Mouse (Mus musculus): Measurements from ENCODE around the gene Trim28. TPM values are rescaled to one million over a fixed set of nuclear protein-coding genes. Genes with fewer than 3 reads are reported as not detected.

Gene Trim28
- total and polyA plus RNA-seq, 3 experiments = 500 to 891 (median 516) TPM

- TF ChIP-seq NRF1 (IDR thresholded peaks at IDR 0.05; ENCODE audit: low read depth, low read length) (peak; percentile 97), BHLHE40 (IDR thresholded peaks at IDR 0.05; ENCODE audit: low read depth, low read length) (peak; percentile 43), SMC3 (IDR thresholded peaks at IDR 0.05; ENCODE audit: low read depth, low read length) (no peak)
These were observed 39.1 kb downstream of the Trim28 start, which contains the start of gene Ube2m (continued) for GRCm38 (mm10) chr7:13037901-13038555.

DNA sequence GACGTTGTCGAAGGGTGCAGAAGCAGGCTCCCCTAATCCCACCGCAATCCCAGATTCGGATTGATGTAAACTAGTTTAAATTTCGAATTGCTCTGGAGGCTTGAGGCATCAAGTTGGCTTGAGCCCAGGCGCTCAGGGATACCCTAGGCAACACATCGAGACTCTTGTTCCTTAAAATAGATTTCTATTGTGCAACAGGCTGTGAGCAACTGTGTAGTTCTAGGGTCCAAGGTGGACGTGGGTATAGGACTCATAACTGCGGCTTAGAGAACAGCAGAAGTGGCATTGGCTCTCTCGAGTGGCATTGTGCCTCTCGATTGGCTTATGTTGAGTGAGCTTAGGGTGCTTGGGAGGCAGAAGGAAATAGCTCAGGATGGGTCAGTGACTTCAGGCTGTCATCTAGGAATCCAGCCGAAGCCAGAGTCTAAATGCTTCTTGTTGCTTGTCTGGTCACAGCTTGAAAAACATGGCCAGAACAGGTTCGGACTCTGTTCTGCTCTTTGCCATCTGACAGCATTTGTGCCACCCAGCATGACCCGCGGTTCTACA lies 39.8 kb downstream of the Trim28 start:
- in situ Hi-C loops (cut with MboI; ENCODE audit: low pct_ligation_motif_present, low pct_unique_long_range_greater_than_20kb, low sequenced_read_pairs) (no loop called here), dilution Hi-C loops (cut with MboI; ENCODE audit: extremely low pct_ligation_motif_present, extremely low pct_unique_long_range_greater_than_20kb, low sequenced_read_pairs) (no loop called here)
- peak; percentile 36 for DNase-seq (ENCODE audit: extremely low read depth)
- Histone ChIP-seq H3K4me1 (ENCODE audit: control insufficient read depth in 1 of 2, insufficient read depth in 2 of 2) (peaks cover 11 to 41% of the 10 kb centered on the region in 2 experiments), H3K27me3 (replicated peaks) (no peaks in the 10 kb centered on the region), H3K27ac (ENCODE audit: insufficient read depth, low read depth) (peak overlapping the region; percentile 84), H3K9ac (ENCODE audit: insufficient read depth, low read depth) (peak overlapping the region; percentile 97), H3K36me3 (replicated peaks in 1 of 2; ENCODE audit: control insufficient read depth in 1 of 2, insufficient read depth in 1 of 2, low read length in 1 of 2) (peaks cover 15 to 34% of the 10 kb centered on the region in 2 experiments), H3K9me3 (replicated peaks; ENCODE audit: low read length) (peaks cover 5% of the 10 kb centered on the region), H3K4me3 (replicated peaks in 1 of 3; ENCODE audit: low read depth in 2 of 3, low read length in 2 of 3, poor library complexity in 1 of 3) (peak overlapping the region; percentile 84 to 92 (median 86)), H3K4me2 (ENCODE audit: insufficient read depth, low read depth, poor library complexity, severe bottlenecking) (peak overlapping the region; percentile 74), H3K79me2 (replicated peaks; ENCODE audit: control insufficient read depth, extremely low read depth, insufficient read depth, poor library complexity, severe bottlenecking) (peaks cover 18% of the 10 kb centered on the region)
- TF ChIP-seq E2F4 (IDR thresholded peaks at IDR 0.05; ENCODE audit: insufficient replicate concordance, low read depth, low read length) (no peak), MEF2A (IDR thresholded peaks at IDR 0.05; ENCODE audit: borderline replicate concordance, low read depth, low read length) (peak; percentile 20; the same call in 1 of the 2 replicates), MXI1 (IDR thresholded peaks at IDR 0.05; ENCODE audit: low read depth, low read length) (no peak)

DNA sequence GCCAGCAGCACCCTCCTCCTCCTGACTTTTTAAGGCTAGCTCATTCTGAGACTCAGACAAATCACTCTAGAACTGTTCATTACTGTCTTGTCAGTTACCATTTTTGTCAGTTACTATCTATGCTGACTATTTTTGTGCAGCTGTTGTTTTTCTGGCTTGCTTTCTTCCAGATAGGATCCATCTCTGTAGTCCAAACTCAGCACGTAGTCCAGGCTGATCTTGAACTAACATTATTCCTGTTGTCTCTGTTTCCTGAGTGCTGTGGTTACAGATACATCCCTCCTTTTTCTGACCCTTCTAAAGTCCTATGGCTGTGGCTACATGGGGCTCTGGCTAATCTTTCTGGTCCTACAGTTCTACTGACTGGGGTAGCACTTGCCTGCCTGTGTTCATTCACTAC lies 40.3 kb downstream of the Trim28 start:
- TF ChIP-seq MEF2A (IDR thresholded peaks at IDR 0.05; ENCODE audit: borderline replicate concordance, low read depth, low read length) (no peak), BHLHE40 (IDR thresholded peaks at IDR 0.05; ENCODE audit: low read depth, low read length) (no peak), MYC (IDR thresholded peaks at IDR 0.05; ENCODE audit: low read depth, low read length) (no peak), POLR2A (IDR thresholded peaks at IDR 0.05; ENCODE audit: low read depth, low read length) (no peak), NELFE (IDR thresholded peaks at IDR 0.05; ENCODE audit: low read depth, low read length) (no peak), SIN3A (IDR thresholded peaks at IDR 0.05; ENCODE audit: low read length) (no peak), ZNF384 (IDR thresholded peaks at IDR 0.05; ENCODE audit: low read depth, low read length) (no peak), TCF12 (IDR thresholded peaks at IDR 0.05; ENCODE audit: low read depth, low read length) (no peak), MXI1 (IDR thresholded peaks at IDR 0.05; ENCODE audit: low read depth, low read length) (no peak), PAX5 (IDR thresholded peaks at IDR 0.05; ENCODE audit: low read length) (no peak), USF1 (IDR thresholded peaks at IDR 0.05; ENCODE audit: low read depth, low read length) (no peak), MAZ (IDR thresholded peaks at IDR 0.05; ENCODE audit: low read depth, low read length) (no peak), UBTF (IDR thresholded peaks at IDR 0.05; ENCODE audit: low read depth, low read length) (no peak), EP300 (IDR thresholded peaks at IDR 0.05; ENCODE audit: low read length) (no peak), ZMIZ1 (IDR thresholded peaks at IDR 0.05; ENCODE audit: low read depth, low read length) (no peak), RAD21 (IDR thresholded peaks at IDR 0.05; ENCODE audit: low read depth, low read length) (no peak), RCOR1 (conservative IDR thresholded peaks at IDR 0.05; ENCODE audit: low read depth, low read length) (no peak), NRF1 (IDR thresholded peaks at IDR 0.05; ENCODE audit: low read depth, low read length) (no peak), JUND (conservative IDR thresholded peaks at IDR 0.05; ENCODE audit: low read depth, low read length) (no peak)
- Histone ChIP-seq H3K27me3 (replicated peaks) (no peaks in the 10 kb centered on the region), H3K4me2 (ENCODE audit: insufficient read depth, low read depth, poor library complexity, severe bottlenecking) (peak overlapping the region; percentile 74), H3K36me3 (replicated peaks in 1 of 2; ENCODE audit: control insufficient read depth in 1 of 2, insufficient read depth in 1 of 2, low read length in 1 of 2) (peaks cover 15 to 37% of the 10 kb centered on the region in 2 experiments), H3K27ac (ENCODE audit: insufficient read depth, low read depth) (no peak overlapping the region), H3K4me1 (ENCODE audit: control insufficient read depth in 1 of 2, insufficient read depth in 2 of 2) (peaks cover 11 to 39% of the 10 kb centered on the region in 2 experiments), H3K79me2 (replicated peaks; ENCODE audit: control insufficient read depth, extremely low read depth, insufficient read depth, poor library complexity, severe bottlenecking) (peaks cover 18% of the 10 kb centered on the region), H3K9me3 (replicated peaks; ENCODE audit: low read length) (peaks cover 10% of the 10 kb centered on the region), H3K9ac (ENCODE audit: insufficient read depth, low read depth) (peak overlapping the region; percentile 97), H3K4me3 (replicated peaks in 1 of 3; ENCODE audit: low read depth in 2 of 3, low read length in 2 of 3, poor library complexity in 1 of 3) (peak overlapping the region; percentile 84 to 92 (median 86))
- dilution Hi-C loops (cut with MboI; ENCODE audit: extremely low pct_ligation_motif_present, extremely low pct_unique_long_range_greater_than_20kb, low sequenced_read_pairs) (no loop called here), in situ Hi-C loops (cut with MboI; ENCODE audit: low pct_ligation_motif_present, low pct_unique_long_range_greater_than_20kb, low sequenced_read_pairs) (no loop called here)
- no peak for DNase-seq (ENCODE audit: extremely low read depth)

Data from CH12.LX (cell line).